Mouse (Mus musculus) urinary bladder, postnatal 4 days (tissue): ENCODE data around the gene Slc6a8.

Experiments
- DNase-seq, 2 experiments: peaks; one replicate each; pipeline ENCODE4 v3.0.0; 2021 to 2022; ENCODE audit warnings: low spot score in 2 of 2

Gene Slc6a8

DNA sequence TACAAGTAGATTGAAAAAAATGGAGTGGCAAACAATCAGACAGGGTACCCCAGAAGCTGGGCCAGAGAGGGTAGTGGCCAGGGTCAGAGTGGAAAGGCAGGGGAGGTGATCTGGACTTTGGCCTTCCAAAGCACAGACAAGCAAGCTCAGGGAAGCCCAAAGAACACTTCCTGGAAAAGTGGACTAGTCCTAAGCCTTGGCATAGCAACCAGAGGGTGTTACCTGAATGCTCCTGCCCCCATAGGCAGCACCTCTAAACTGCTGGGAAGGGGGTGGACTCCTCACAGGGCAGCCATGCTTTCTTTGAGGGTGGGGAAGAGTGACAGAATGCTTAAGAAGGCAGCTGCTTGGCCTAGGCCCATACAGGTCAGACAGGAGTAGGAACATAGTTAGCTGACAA lies 12.0 kb downstream of the Slc6a8 start:
- DNase-seq, result no peak

DNA sequence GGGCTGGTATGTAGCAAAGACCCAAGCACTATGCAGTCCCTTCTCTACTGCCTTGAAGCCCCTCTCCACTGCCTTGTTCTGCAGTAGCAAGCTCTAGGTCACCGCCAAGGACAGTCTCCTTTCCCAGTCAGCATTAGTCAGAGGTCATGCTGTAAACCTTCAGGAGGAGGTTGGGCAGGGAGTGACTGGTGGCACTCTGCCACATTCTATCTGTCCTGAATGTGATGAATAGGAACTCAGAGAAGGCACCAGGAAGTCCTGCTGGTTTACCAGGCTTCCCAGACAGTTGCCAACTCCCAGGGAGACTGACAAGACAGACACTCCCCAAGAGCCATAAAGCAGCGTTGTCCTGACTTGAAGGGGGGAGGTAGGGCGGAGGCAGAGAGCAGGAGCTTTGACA lies 12.7 kb downstream of the Slc6a8 start:
- peak in 1 of 2 experiments; percentile 26 for DNase-seq

DNA sequence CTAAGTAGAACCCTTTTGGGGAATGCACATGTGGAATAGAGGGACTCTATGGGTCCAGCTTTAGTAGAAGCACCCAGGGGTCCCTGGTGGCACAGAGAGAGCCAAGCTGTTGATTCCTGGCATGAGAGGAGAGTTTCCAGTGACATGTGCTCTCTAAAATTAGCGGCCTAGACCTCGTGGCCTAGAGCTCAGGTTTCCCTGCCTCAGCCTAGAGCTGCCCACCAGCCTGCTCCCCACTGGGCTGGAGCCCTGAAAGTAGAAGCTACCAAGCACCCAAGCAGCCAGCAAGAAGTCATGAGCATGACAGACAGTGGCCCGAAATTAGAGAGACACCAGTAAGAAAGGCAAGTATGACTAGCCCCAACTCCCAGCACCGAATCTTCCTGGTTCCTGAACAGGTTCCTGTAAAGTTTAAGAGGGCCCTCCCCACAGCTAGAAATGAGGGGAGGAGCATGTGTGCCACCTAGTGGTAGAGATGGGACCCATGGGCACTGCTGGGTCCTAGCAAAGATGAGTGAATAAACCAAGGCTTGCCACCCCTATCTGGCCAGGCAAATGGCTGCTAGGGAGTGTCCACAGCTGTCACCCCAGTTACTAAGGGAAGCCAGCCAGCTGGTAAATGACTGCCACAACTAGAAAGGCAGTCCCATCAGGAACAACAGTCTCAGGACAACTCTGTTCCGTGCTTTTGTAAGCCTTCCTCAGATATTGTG lies 18.1 kb downstream of the Slc6a8 start:
- peak in 1 of 2 experiments; percentile 26 for DNase-seq

DNA sequence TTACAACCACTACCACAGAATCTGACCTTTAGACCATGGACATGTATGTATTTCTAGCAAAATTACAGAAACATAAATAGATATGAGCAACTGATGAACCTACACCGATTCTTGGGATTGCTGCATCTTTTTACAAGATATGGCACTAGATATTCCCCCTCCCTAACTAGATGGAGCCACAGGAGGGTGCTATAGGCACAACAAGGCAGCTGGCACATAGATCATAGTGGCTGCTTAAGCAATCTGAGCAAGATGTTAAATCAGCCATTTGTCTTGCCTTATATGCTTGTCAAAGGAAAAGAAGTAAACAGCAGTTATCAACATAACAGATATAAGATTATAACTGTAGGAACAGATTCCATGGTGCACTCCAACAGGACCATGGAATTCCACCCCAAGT lies 27.5 kb downstream of the Slc6a8 start:
- DNase-seq, result no peak

DNA sequence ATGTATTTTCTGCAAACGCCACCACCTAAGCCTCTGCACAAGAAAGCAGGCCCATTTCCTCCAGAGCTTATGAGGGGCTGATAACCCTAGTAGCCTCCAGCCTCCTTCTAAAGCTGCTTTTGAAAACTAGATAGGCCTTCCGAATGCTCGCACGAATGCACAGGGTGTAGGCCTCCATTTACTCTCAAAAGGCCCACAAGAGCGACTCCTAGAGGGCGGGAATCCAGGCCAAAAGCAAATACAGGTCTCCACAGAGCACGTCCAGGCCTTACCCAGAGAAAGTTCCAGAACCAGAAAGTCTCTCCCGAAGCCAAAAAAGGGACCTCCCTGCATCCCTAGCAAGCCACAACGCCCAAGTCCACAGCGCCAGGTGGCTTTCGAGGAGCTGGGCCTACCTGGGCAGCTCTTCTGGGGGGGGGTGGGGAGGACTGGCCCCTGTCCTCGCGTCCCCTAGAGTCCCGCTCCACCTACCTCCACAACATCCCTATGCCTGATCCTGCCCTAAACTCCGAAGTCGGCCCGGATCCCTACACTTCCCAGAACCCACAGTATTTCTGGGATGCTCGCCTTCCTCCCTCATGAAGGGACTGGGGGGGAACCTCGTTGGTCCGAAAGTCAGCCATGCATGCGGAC lies 42.6 kb downstream of the Slc6a8 start:
- DNase-seq, result peak in 1 of 2 experiments; percentile 28

DNA sequence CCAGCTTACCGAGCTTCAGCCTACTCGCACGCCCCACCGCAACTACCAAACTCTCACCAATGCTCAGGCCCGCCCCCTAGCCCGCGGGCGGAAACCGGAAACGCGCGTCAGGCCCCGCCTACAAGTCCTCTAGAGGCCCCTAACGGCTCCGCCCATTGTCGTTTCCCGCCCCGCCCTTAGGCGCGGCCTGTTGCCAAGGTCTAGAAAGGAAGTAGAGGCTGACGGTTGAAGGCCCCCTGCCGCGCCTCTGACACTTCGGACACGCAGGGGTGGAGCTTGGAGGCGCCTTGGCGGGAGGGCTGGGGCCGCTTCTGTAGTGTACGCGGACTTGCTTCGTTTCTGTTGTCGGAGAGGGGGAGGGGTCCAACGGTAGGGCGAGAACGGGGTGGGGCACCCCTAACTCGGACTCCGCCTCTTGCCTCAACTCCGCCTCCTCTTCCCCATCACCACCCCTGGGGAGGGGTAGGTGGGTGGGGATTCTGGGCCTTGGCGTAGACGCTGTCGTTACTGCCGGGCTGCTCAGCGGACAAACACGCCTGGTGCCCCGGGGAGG lies 43.2 kb downstream of the Slc6a8 start, which contains the start of the genes Bcap31 and Abcd1:
TSS of gene Bcap31 (minus strand) at position 67 of the 553 bp plus-strand sequence.
TSS of gene Abcd1 (plus strand) at position 489 of the 553 bp plus-strand sequence.
- peak; percentile 91 to 92 for DNase-seq

DNA sequence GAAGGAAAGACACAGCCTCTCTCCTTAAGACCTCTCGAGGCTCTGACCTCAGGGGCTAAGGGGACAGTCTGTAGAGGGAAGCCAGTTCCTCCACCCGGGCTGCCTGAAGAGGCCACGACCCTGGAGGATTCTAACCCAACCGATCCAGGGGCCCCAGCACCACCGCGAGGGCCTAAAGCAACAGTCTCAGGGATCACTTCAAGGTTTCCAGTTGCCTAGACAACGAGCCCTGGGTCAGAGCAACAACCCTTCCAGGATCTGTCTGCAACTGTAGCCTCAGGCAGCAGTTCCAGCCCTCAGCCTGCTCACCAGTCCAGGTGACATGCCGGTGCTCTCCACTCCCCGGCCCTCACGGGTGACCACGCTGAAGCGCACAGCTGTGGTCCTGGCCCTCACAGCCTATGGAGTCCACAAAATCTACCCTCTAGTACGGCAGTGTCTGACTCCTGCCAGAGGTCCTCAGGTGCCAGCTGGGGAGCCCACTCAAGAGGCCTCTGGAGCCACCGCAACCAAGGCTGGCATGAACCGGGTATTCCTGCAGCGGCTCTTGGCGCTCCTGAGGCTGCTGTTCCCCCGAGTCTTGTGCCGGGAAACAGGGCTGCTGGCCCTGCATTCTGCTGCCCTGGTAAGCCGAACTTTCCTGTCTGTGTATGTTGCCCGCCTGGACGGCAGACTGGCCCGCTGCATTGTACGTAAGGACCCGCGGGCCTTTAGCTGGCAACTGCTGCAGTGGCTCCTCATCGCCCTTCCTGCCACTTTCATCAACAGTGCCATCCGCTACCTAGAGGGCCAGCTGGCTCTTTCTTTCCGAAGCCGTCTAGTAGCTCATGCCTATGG lies 44.0 kb downstream of the Slc6a8 start:
- peak in 1 of 2 experiments; percentile 18 for DNase-seq

DNA sequence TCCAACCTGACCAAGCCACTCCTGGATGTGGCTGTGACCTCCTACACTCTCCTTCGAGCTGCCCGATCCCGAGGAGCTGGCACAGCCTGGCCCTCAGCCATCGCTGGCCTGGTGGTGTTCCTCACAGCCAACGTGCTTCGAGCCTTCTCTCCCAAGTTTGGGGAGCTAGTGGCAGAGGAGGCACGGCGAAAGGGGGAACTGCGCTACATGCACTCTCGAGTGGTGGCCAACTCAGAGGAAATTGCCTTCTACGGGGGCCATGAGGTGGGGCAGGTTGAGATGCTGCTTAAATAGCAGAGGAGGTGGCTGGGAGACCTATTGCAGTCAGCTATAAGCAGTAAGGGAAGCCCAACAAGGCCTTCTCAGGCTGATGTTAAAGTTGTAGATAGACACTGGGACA lies 44.7 kb downstream of the Slc6a8 start:
- no peak for DNase-seq

DNA sequence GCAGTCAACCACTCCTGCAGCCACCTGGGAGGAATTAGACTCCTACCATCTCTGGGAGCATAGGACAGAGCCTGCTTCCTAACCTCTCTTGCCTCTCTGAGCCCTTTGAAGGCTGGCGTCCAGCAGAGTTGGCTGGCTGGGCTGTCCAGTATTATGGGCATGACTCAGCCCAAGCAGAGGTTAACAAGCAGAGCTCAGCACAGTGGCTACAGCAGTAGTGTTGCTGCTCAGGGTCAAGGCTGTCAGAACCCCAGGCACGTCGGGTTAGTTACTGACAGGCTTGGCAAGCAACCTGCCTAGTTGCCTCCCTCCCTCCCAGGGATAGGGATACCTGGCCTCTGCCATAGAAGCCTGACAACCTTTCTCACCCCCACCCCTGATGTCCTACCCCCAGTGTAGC lies 45.3 kb downstream of the Slc6a8 start:
- DNase-seq, result no peak

DNA sequence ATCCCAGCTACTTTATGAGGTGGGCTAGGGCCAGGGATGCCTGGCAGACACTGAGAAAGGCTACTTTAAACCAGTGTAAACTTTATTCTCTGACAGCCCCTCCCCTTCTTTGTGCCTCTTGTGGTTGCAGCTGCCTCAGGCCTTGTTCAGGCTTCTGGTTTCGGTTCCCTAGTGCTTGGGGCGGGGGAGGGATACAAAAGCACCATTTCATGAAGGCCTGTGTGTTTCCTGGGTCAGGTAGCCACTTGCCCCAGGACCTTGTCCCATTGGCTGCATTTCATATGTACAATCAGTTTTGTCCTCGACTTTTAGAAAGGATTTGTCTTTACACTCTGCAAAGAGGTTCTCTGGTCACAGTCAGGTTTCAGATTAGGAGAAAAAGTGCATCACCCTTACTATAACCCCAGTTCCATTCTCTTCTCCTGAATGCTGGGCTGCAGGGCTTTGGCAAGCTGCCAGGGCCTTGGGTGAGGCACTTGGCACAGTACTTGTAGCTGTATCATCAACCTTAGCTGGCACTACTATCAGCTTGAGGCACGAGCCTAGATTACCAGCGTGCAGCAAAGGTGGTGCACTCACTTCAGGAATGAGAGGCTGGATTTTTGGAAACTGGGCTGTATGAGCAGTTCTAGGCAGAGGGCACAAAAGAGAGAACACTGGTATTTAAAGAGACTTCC lies 45.9 kb downstream of the Slc6a8 start:
- peak; percentile 22 to 60 for DNase-seq

DNA sequence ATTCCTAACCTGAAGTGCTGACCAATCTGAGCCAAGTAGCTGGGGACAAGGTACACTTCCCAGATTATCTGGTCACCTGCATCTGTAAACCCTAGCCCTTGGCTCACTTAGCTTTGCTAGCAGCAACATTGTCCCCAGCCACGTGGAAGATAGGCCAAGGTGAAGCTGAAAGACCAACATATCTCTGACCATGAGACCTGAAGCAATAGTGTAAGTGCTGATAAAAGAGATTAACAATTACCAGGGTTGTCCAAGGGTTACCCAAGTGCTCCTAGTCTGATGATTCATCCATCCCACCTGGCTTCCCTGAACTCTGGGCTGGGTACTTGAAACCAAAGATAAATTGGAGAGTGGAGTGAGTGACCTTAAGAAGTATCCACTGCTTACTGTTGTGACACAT lies 58.0 kb downstream of the Slc6a8 start:
- no peak for DNase-seq
